Mouse (Mus musculus): ENCODE measurements around the gene Smim9. TPM values are rescaled to one million over a fixed set of nuclear protein-coding genes. Genes with fewer than 3 reads are reported as not detected.
"Not testable (repeated sequence)": the region's sequence is repeated elsewhere in the genome, so short reads cannot be mapped to it uniquely, and the experiment has no call there.

Gene Smim9
- polyA plus RNA-seq (2015; fragmentation: Nextera tagmentation; extraction: Ambion mirVana): not detected in 2 replicates

GRCm38 (mm10) chrX:75163670-75164069 is at the start of gene Smim9:
Gene Smim9 (minus strand): TSS chrX:75163770.
- no peaks in the 10 kb centered on the region for H3K27me3 ChIP-seq
- no peak within 1 kb of the TSS for H3K4me3 ChIP-seq
- no peaks in the 10 kb centered on the region for H3K9me3 ChIP-seq
- H3K4me2 ChIP-seq: no peak within 1 kb of the TSS
- no peaks in the 10 kb centered on the region for H3K36me3 ChIP-seq
- H3K9ac ChIP-seq: no peak within 1 kb of the TSS
- no peak for ATAC-seq (ENCODE audit: insufficient number of reproducible peaks, low FRiP score, low TSS enrichment, low read depth)
- H3K27ac ChIP-seq: no peak within 1 kb of the TSS
- no peaks in the 10 kb centered on the region for H3K4me1 ChIP-seq
- WGBS: 62% methylated on average over 1 of the region's 1 CpGs

- Histone ChIP-seq H3K9me3 (no peaks in the 10 kb centered on the region), H3K4me3 (peak overlapping the region; percentile 42), H3K9ac (no peak overlapping the region), H3K36me3 (no peaks in the 10 kb centered on the region), H3K27ac (no peak overlapping the region), H3K4me2 (peak overlapping the region; percentile 57), H3K4me1 (no peaks in the 10 kb centered on the region), H3K27me3 (no peaks in the 10 kb centered on the region)
- WGBS: 18% methylated on average over 40 of the region's 49 CpGs
- ATAC-seq (ENCODE audit: insufficient number of reproducible peaks, low FRiP score, low TSS enrichment, low read depth): no peak
Observed at GRCm38 (mm10) chrX:75155576-75156243, 7.9 kb downstream of the Smim9 start.

DNA sequence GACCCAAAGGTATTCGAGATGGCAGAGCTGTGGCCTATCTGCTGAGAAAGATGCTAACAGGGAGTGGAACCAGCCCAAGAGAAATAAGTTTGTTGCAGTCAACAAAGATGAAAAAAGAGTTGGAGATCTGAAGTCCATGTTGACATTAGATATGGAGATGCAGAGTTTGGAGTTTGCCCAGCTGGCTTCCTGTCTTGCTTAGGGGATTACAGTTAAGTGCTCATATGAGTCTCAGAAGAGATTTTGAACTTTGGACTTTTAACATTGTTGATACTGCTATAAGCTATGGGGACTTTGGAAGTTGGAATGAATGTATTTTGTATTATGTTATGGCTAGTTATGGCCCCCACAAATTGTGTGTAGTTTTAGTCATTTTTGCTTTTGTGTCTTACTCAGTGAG is 11.3 kb downstream of the Smim9 start:
- no peaks in the 10 kb centered on the region for H3K36me3 ChIP-seq
- WGBS: 57% methylated on average over 1 of the region's 1 CpGs
- ATAC-seq (ENCODE audit: insufficient number of reproducible peaks, low FRiP score, low TSS enrichment, low read depth): no peak
- no peak overlapping the region for H3K4me2 ChIP-seq
- H3K4me1 ChIP-seq: no peaks in the 10 kb centered on the region
- H3K9ac ChIP-seq: no peak overlapping the region
- no peaks in the 10 kb centered on the region for H3K27me3 ChIP-seq
- no peak overlapping the region for H3K27ac ChIP-seq
- H3K9me3 ChIP-seq: no peaks in the 10 kb centered on the region
- no peak overlapping the region for H3K4me3 ChIP-seq

GRCm38 (mm10) chrX:75150304-75150703 is 13.3 kb downstream of the Smim9 start:
- H3K27me3 ChIP-seq: no peaks in the 10 kb centered on the region
- H3K4me2 ChIP-seq: no peak overlapping the region
- 78% methylated on average over 2 of the region's 2 CpGs for WGBS
- H3K4me1 ChIP-seq: no peaks in the 10 kb centered on the region
- no peaks in the 10 kb centered on the region for H3K9me3 ChIP-seq
- H3K4me3 ChIP-seq: no peak overlapping the region
- no peak for ATAC-seq (ENCODE audit: insufficient number of reproducible peaks, low FRiP score, low TSS enrichment, low read depth)
- H3K27ac ChIP-seq: no peak overlapping the region
- H3K9ac ChIP-seq: no peak overlapping the region
- no peaks in the 10 kb centered on the region for H3K36me3 ChIP-seq

DNA sequence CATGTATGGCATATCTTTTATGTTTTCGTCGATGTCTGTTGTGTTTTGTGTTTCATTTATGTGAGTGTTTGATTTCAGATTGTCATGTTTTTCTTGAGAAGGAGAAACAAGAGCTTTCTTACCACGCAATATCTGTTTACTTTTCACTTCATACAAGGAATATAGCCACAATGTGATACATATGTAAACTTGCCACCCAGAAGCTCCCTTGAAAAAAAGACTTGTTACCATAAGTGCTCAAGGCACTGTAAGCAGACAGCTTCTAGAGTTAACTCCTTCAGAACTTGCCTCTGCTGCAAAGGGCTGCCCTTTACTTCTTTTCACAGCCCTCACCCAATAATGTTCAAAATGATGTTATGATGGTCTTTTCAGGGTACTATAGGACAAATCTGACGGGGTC is 15.2 kb downstream of the Smim9 start:
- Histone ChIP-seq H3K4me3 (no peak overlapping the region), H3K9me3 (no peaks in the 10 kb centered on the region), H3K27me3 (no peaks in the 10 kb centered on the region), H3K4me2 (no peak overlapping the region), H3K27ac (no peak overlapping the region), H3K36me3 (no peaks in the 10 kb centered on the region), H3K9ac (no peak overlapping the region), H3K4me1 (no peaks in the 10 kb centered on the region)
- 84% methylated on average over 4 of the region's 4 CpGs for WGBS
- ATAC-seq (ENCODE audit: insufficient number of reproducible peaks, low FRiP score, low TSS enrichment, low read depth): no peak

- 46% methylated on average over 25 of the region's 42 CpGs for WGBS
- not testable (repeated sequence) for H3K36me3 ChIP-seq; ATAC-seq (ENCODE audit: insufficient number of reproducible peaks, low FRiP score, low TSS enrichment, low read depth); H3K9ac ChIP-seq; H3K27ac ChIP-seq; H3K9me3 ChIP-seq; H3K4me1 ChIP-seq; H3K27me3 ChIP-seq
- Histone ChIP-seq H3K4me3 (peak overlapping the region; percentile 31), H3K4me2 (peak overlapping the region; percentile 52)
Observed at GRCm38 (mm10) chrX:75143124-75143555, 20.4 kb downstream of the Smim9 start.

DNA sequence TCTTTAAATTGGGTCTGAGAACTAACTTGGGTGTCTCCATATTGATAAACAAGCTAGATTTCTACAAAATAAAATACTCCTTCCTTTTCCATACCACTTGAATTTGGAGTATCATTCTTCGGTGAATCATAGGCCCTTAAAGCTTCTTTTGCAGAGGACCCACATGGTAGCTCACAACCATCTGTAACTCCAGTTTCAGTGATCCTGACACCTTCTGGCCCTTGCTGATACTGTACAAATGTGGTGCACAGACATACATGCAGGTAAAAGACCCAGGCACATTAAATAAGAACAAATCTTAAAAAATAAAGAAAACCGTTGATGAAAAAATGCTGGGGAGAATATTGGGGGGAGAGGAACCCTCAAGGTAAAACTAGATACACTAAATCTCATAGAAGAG is 25.4 kb downstream of the Smim9 start:
- H3K4me3 ChIP-seq: no peak overlapping the region
- no peak overlapping the region for H3K9ac ChIP-seq
- whole genome bisulfite sequencing: 83% methylated on average over 2 of the region's 2 CpGs
- H3K27me3 ChIP-seq: no peaks in the 10 kb centered on the region
- no peaks in the 10 kb centered on the region for H3K9me3 ChIP-seq
- no peaks in the 10 kb centered on the region for H3K4me1 ChIP-seq
- no peak for ATAC-seq (ENCODE audit: insufficient number of reproducible peaks, low FRiP score, low TSS enrichment, low read depth)
- no peaks in the 10 kb centered on the region for H3K36me3 ChIP-seq
- no peak overlapping the region for H3K27ac ChIP-seq
- H3K4me2 ChIP-seq: no peak overlapping the region

GRCm38 (mm10) chrX:75137729-75138128 is 25.8 kb downstream of the Smim9 start:
- ATAC-seq (ENCODE audit: insufficient number of reproducible peaks, low FRiP score, low TSS enrichment, low read depth): no peak
- Histone ChIP-seq H3K4me3 (no peak overlapping the region), H3K9ac (no peak overlapping the region), H3K27me3 (no peaks in the 10 kb centered on the region), H3K4me2 (no peak overlapping the region), H3K27ac (no peak overlapping the region), H3K4me1 (no peaks in the 10 kb centered on the region), H3K9me3 (no peaks in the 10 kb centered on the region), H3K36me3 (no peaks in the 10 kb centered on the region)
- 73% methylated on average over 2 of the region's 2 CpGs for WGBS

DNA sequence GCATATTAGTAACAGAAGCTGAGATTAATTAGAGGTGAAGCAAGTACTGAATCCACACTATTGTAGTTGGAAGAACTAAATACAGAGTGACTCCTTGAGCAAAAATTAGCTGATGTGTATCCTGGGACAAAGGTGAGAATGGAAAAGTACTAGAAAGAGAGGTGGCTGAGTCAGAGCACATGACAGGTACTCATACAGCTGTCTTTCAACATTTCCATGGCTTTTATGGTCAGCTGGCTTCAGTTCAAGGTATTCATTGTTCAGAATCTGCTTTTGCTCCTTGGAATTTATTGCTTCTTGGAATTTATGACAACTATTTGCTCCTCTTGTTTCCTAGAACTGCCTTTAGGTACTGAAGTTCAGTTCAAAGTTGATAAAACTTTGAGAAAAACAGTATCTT is 26.6 kb downstream of the Smim9 start:
- H3K4me3 ChIP-seq: no peak overlapping the region
- H3K36me3 ChIP-seq: no peaks in the 10 kb centered on the region
- H3K4me2 ChIP-seq: no peak overlapping the region
- H3K27ac ChIP-seq: no peak overlapping the region
- no peak for ATAC-seq (ENCODE audit: insufficient number of reproducible peaks, low FRiP score, low TSS enrichment, low read depth)
- no peak overlapping the region for H3K9ac ChIP-seq
- no peaks in the 10 kb centered on the region for H3K4me1 ChIP-seq
- H3K9me3 ChIP-seq: no peaks in the 10 kb centered on the region
- H3K27me3 ChIP-seq: no peaks in the 10 kb centered on the region

GRCm38 (mm10) chrX:75130467-75131160 is 33.0 kb downstream of the Smim9 start, which contains the start of gene Mpp1:
Gene Mpp1 (minus strand): TSS chrX:75131016.
- Histone ChIP-seq H3K27me3 (no peaks in the 10 kb centered on the region), H3K27ac (peak within 1 kb of the TSS; percentile 77), H3K9me3 (no peaks in the 10 kb centered on the region), H3K36me3 (no peaks in the 10 kb centered on the region), H3K9ac (peak within 1 kb of the TSS; percentile 50), H3K4me3 (peak within 1 kb of the TSS; percentile 51), H3K4me1 (no peaks in the 10 kb centered on the region), H3K4me2 (peak within 1 kb of the TSS; percentile 40)
- 16% methylated on average over 36 of the region's 36 CpGs for WGBS
- ATAC-seq (ENCODE audit: insufficient number of reproducible peaks, low FRiP score, low TSS enrichment, low read depth): peak; percentile 98

GRCm38 (mm10) chrX:75129474-75129873 is 34.1 kb downstream of the Smim9 start:
- no peak for ATAC-seq (ENCODE audit: insufficient number of reproducible peaks, low FRiP score, low TSS enrichment, low read depth)
- Histone ChIP-seq H3K27ac (no peak overlapping the region), H3K9me3 (no peaks in the 10 kb centered on the region), H3K4me1 (no peaks in the 10 kb centered on the region), H3K36me3 (0 out of 2 replicates have a peak, but pooled peaks cover 2% of the 10 kb centered on the region), H3K27me3 (no peaks in the 10 kb centered on the region), H3K4me2 (no peak overlapping the region), H3K9ac (no peak overlapping the region), H3K4me3 (no peak overlapping the region)
- WGBS: 62% methylated on average over 2 of the region's 2 CpGs

DNA sequence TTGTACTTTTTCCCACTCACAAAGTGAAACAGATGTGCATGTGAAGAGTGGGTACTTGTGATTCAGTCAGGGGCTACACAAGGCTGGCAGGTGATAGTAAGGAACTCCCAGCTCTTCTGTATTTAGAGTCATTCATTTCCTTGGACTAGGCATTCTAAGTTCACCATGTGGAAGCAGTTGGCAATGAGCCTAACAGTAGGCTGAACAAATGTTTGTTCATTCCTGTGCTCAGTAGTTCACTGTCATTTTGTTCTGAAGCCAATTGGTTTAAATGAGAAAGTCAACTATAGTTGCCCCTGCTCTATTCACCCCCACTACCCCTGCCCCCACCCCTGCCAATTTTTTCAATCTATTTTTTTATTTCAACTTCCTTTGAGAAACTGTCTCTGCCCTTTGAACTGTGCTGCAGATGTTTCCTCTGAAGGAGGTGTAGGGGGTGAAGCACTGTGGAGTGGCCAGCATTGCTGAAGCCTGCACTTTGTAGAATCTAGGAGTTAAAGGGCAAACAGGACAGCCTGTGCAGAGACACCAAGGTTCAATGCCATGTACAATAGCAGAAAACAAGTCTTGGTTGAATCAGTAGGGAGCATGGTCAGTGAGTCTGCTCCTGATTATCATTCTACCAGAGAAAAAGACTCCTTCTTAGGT is 35.1 kb downstream of the Smim9 start:
- no peak overlapping the region for H3K4me2 ChIP-seq
- ATAC-seq (ENCODE audit: insufficient number of reproducible peaks, low FRiP score, low TSS enrichment, low read depth): no peak
- no peaks in the 10 kb centered on the region for H3K9me3 ChIP-seq

More for the DNA sequence above, 35.1 kb downstream of the Smim9 start:
- Histone ChIP-seq H3K27me3 (no peaks in the 10 kb centered on the region), H3K9ac (no peak overlapping the region), H3K4me1 (no peaks in the 10 kb centered on the region), H3K36me3 (0 out of 2 replicates have a peak, but pooled peaks cover 2% of the 10 kb centered on the region), H3K27ac (no peak overlapping the region), H3K4me3 (no peak overlapping the region)

Measured in limb, embryonic 15.5 days (tissue).